In the genomic region with DNA sequence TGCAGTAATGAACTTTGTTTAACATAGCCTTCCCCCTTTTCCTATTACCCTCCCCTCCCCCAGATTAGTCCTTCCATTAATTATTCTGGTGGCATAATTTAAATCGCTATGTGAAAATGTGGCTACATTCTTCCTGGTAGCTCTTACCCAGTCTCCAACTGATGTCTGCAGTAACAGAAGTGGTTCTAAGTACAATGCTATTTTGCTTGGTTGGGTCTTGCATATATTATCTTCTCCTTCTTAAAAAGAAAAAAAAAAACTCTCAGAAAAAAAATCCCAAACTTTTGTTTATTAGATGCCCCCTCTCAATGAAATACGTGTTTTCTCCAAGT, we compare ENCODE assay signal across 8 mouse cellular contexts.
DNase-seq lines count a peak whose midpoint lies in the region; ATAC-seq and TF ChIP-seq lines count a peak whose summit lies in the region.

No protein-coding gene starts in this region.

- H3K4me1 ChIP-seq in heart, embryonic 13.5 days = peaks cover 13% of the 10 kb centered on the region
- no peaks in the 10 kb centered on the region for H3K4me1 ChIP-seq in heart, embryonic 10.5 days
- no peaks in the 10 kb centered on the region for H3K4me1 ChIP-seq in bone marrow macrophage, adult 2 months (ENCODE audit: control insufficient read depth, insufficient read depth, low read length)
- H3K4me1 ChIP-seq in forebrain, embryonic 13.5 days = peaks cover 45% of the 10 kb centered on the region
- H3K4me1 ChIP-seq in limb, embryonic 15.5 days = peaks cover 18% of the 10 kb centered on the region

- H3K4me2 ChIP-seq in heart, embryonic 13.5 days = peak overlapping the region; percentile 64
- H3K4me2 ChIP-seq in forebrain, embryonic 13.5 days = peak overlapping the region; percentile 63
- peak overlapping the region; percentile 52 for H3K4me2 ChIP-seq in limb, embryonic 15.5 days

- H3K4me3 ChIP-seq in heart, embryonic 13.5 days = peak overlapping the region; percentile 47
- no peak overlapping the region for H3K4me3 ChIP-seq in heart, embryonic 10.5 days
- H3K4me3 ChIP-seq in bone marrow macrophage, adult 2 months (ENCODE audit: insufficient read depth, low read length) = peak overlapping the region; percentile 34
- peak overlapping the region; percentile 32 for H3K4me3 ChIP-seq in forebrain, embryonic 13.5 days
- peak overlapping the region; percentile 30 for H3K4me3 ChIP-seq in limb, embryonic 15.5 days

- ATAC-seq in heart, embryonic 13.5 days (ENCODE audit: extremely low read depth, insufficient number of reproducible peaks, low FRiP score, low TSS enrichment) = no peak
- ATAC-seq in forebrain, embryonic 13.5 days = peak; percentile 69
- no peak for ATAC-seq in limb, embryonic 15.5 days (ENCODE audit: insufficient number of reproducible peaks, low FRiP score, low TSS enrichment, low read depth)

- peak overlapping the region; percentile 61; the same call in 1 of the 2 replicates for H3K27ac ChIP-seq in heart, embryonic 13.5 days (replicated peaks)
- no peak overlapping the region for H3K27ac ChIP-seq in heart, embryonic 10.5 days
- no peak overlapping the region for H3K27ac ChIP-seq in bone marrow macrophage, adult 2 months (ENCODE audit: insufficient read depth, low read depth, low read length)
- peak overlapping the region; percentile 99 for H3K27ac ChIP-seq in forebrain, embryonic 13.5 days
- no peak overlapping the region for H3K27ac ChIP-seq in limb, embryonic 15.5 days

- no peaks in the 10 kb centered on the region for H3K9me3 ChIP-seq in heart, embryonic 13.5 days
- no peaks in the 10 kb centered on the region for H3K9me3 ChIP-seq in heart, embryonic 10.5 days
- no peaks in the 10 kb centered on the region for H3K9me3 ChIP-seq in forebrain, embryonic 13.5 days (replicated peaks)
- H3K9me3 ChIP-seq in limb, embryonic 15.5 days = no peaks in the 10 kb centered on the region

- no peak for DNase-seq in heart, embryonic 10.5 days (ENCODE audit: low spot score)
- DNase-seq in adrenal gland, postnatal 14 days = no peak
- DNase-seq in right cerebral cortex, postnatal 10 days (ENCODE audit: low spot score in 2 of 2) = no peak
- no peak for DNase-seq in thymus, postnatal 36 days

- no peaks in the 10 kb centered on the region for H3K36me3 ChIP-seq in heart, embryonic 13.5 days
- no peaks in the 10 kb centered on the region for H3K36me3 ChIP-seq in heart, embryonic 10.5 days
- H3K36me3 ChIP-seq in forebrain, embryonic 13.5 days (ENCODE audit: poor library complexity, severe bottlenecking) = no peaks in the 10 kb centered on the region
- no peaks in the 10 kb centered on the region for H3K36me3 ChIP-seq in limb, embryonic 15.5 days

- TF ChIP-seq POLR2A in bone marrow macrophage, adult 2 months (IDR thresholded peaks at IDR 0.05; ENCODE audit: borderline replicate concordance, low read depth, low read length) = no peak

- 81% methylated on average over 2 of the region's 2 CpGs for WGBS in heart, embryonic 13.5 days
- 86% methylated on average over 2 of the region's 2 CpGs for WGBS in heart, embryonic 10.5 days
- WGBS in forebrain, embryonic 13.5 days = 5% methylated on average over 2 of the region's 2 CpGs
- 72% methylated on average over 2 of the region's 2 CpGs for WGBS in limb, embryonic 15.5 days

- TF ChIP-seq CTCF in bone marrow macrophage, adult 2 months (IDR thresholded peaks at IDR 0.05; ENCODE audit: low read depth, low read length) = no peak

- H3K9ac ChIP-seq in heart, embryonic 13.5 days = peak overlapping the region; percentile 65; the same call in 1 of the 2 replicates
- H3K9ac ChIP-seq in forebrain, embryonic 13.5 days = peak overlapping the region; percentile 63
- H3K9ac ChIP-seq in limb, embryonic 15.5 days = no peak overlapping the region

- H3K27me3 ChIP-seq in heart, embryonic 13.5 days (replicated peaks) = no peaks in the 10 kb centered on the region
- no peaks in the 10 kb centered on the region for H3K27me3 ChIP-seq in heart, embryonic 10.5 days (ENCODE audit: insufficient read depth, poor library complexity, severe bottlenecking)
- H3K27me3 ChIP-seq in forebrain, embryonic 13.5 days = no peaks in the 10 kb centered on the region
- no peaks in the 10 kb centered on the region for H3K27me3 ChIP-seq in limb, embryonic 15.5 days

Comparison
In these comparisons a context has a peak if more than half of its experiments do, and no peak if none do; other contexts are left out.
1. H3K27ac ChIP-seq: peak in heart, embryonic 13.5 days (single experiment) and forebrain, embryonic 13.5 days (single experiment); none in heart, embryonic 10.5 days (single experiment), bone marrow macrophage, adult 2 months (single experiment) and limb, embryonic 15.5 days (single experiment).
2. Peak in every context shown above with its lines, with median percentiles within 50 percentile points of each other: H3K4me2 ChIP-seq.